Mouse (Mus musculus) heart, adult 2 months (tissue): ENCODE measurements at regions not wholly inside any gene's neighbourhood (a gene's known extent, or its start where the extent isn't known, plus 50 kb on each side); places are given as distances from the start of the nearest gene placed in this dataset.

Experiments
- DNase-seq, 2 experiments: peaks; one replicate each; pipeline ENCODE4 v3.0.0; 2021
- H3K27ac ChIP-seq: fragments of 200-600 bp; 2 replicates; pipeline ENCODE4 v1.8.1; 2022
- H3K27me3 ChIP-seq: fragments of 200-500 bp; 2 replicates; pipeline ENCODE4 v1.6.1; 2012; ENCODE audit warnings: mild to moderate bottlenecking, low read length, inconsistent platforms, mixed read lengths; ENCODE audit not compliant: control insufficient read depth, insufficient read depth
- H3K36me3 ChIP-seq: fragments of 200-500 bp; 2 replicates; pipeline ENCODE4 v1.6.1; 2012; ENCODE audit warnings: low read length, inconsistent platforms; ENCODE audit not compliant: control insufficient read depth, insufficient read depth
- H3K4me1 ChIP-seq: fragments of 200-500 bp; 2 replicates; pipeline ENCODE4 v1.6.1; 2011; ENCODE audit warnings: low read length; ENCODE audit not compliant: control insufficient read depth, insufficient read depth
- H3K4me3 ChIP-seq: fragments of 200-600 bp; 2 replicates; pipeline ENCODE4 v1.8.1; 2022
- H3K79me2 ChIP-seq: fragments of 200-500 bp; replicated peaks from 2 replicates; pipeline ENCODE4 v1.6.1; 2012; ENCODE audit warnings: mild to moderate bottlenecking, inconsistent platforms, low read length, moderate library complexity, mixed read lengths; ENCODE audit not compliant: control insufficient read depth, insufficient read depth
- H3K9ac ChIP-seq: fragments of 200-500 bp; 2 replicates; pipeline ENCODE4 v1.6.1; 2012; ENCODE audit warnings: low read depth, mild to moderate bottlenecking, control low read depth, inconsistent platforms, low read length, mixed read lengths
- CTCF ChIP-seq: fragments of 200-600 bp; IDR thresholded peaks from 2 replicates; pipeline ENCODE4 v1.8.1; 2022; ENCODE audit warnings: antibody characterized with exemption, mild to moderate bottlenecking, moderate library complexity
- EP300 ChIP-seq: fragments of 200-500 bp; IDR thresholded peaks from 2 replicates; pipeline ENCODE4 v1.6.1; 2011; ENCODE audit warnings: low read depth, low read length, control low read depth; ENCODE audit not compliant: insufficient read depth
- POLR2A ChIP-seq: fragments of 200-500 bp; IDR thresholded peaks from 2 replicates; pipeline ENCODE4 v1.6.1; 2011; ENCODE audit warnings: mild to moderate bottlenecking, low read depth, low read length, control low read depth; ENCODE audit not compliant: insufficient read depth
- WGBS: fragments of 180-500 bp; shearing (Covaris S2); methylation state at CpG from one replicate; pipeline ENCODE4 v1.1.7; 2018; 5-methylcytosine and 5-hydroxymethylcytosine counted together
- intact Hi-C: fragments of 180-260 bp; cut with DNase I; formaldehyde crosslinking; loops from one replicate; pipeline ENCODE4 v1.15.1; 2025

DNA sequence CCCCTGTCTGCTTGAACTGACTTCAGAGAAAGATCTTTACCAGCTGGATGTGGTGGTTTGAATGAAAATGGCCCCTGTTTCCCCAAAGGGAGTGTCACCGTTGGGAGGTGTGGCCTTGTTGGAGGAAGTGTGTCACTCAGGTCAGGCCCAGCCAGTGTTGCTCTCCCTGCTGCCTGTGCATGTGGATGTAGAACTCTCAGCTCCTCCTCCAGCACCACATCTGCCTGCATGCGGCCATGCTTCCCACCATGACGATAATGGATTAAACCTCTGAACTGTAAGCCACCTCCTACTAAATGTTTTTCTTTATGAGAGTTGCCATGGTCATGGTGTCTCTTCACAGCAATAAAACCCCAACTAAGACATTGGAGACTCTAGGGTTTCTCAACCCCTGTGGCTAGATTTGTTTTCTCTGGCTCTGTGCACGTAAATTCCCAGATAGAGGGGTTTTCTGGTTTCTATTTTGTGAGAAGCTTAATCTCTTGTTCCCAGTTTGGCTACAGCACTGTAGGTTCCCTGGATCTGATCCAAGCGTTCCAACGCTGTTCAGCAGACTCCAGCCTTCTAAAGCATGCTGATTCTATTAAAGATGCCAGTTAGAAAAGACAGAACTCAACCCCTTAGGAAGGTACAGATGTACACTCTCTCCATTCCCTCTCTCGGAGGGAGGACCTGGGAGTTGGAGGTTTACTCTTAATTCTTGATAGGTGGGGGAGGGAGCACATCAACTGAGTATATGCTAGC lies 695.2 kb upstream of the Gm19410 start:
- Histone ChIP-seq H3K36me3 (no peaks in the 10 kb centered on the region), H3K4me1 (no peaks in the 10 kb centered on the region), H3K27me3 (no peaks in the 10 kb centered on the region), H3K27ac (no peak overlapping the region), H3K79me2 (no peaks in the 10 kb centered on the region), H3K9ac (no peak overlapping the region), H3K4me3 (no peak overlapping the region)
- no peak for DNase-seq
- intact Hi-C loops: no loop called here
- TF ChIP-seq CTCF (no peak), POLR2A (no peak), EP300 (no peak)
- WGBS: 49% methylated on average over 7 of the region's 7 CpGs

GRCm38 (mm10) chr8:35075971-35076370 lies 689.6 kb upstream of the Gm19410 start:
- DNase-seq: no peak
- no peak overlapping the region for H3K4me3 ChIP-seq
- H3K27me3 ChIP-seq: no peaks in the 10 kb centered on the region
- WGBS: 88% methylated on average over 10 of the region's 10 CpGs
- no peaks in the 10 kb centered on the region for H3K4me1 ChIP-seq
- H3K9ac ChIP-seq: no peak overlapping the region
- TF ChIP-seq EP300: no peak
- no peak for TF ChIP-seq POLR2A
- no peak for TF ChIP-seq CTCF
- intact Hi-C loops: no loop called here
- no peaks in the 10 kb centered on the region for H3K36me3 ChIP-seq
- no peaks in the 10 kb centered on the region for H3K79me2 ChIP-seq
- H3K27ac ChIP-seq: no peak overlapping the region

- Histone ChIP-seq H3K36me3 (no peaks in the 10 kb centered on the region), H3K9ac (no peak overlapping the region), H3K27ac (no peak overlapping the region), H3K4me3 (no peak overlapping the region), H3K4me1 (no peaks in the 10 kb centered on the region), H3K79me2 (no peaks in the 10 kb centered on the region), H3K27me3 (no peaks in the 10 kb centered on the region)
- no peak for DNase-seq
- 67% methylated on average over 1 of the region's 1 CpGs for WGBS
- intact Hi-C loops: no loop called here
- TF ChIP-seq POLR2A: no peak
- TF ChIP-seq CTCF: no peak
- no peak for TF ChIP-seq EP300
These were observed 682.4 kb upstream of the Gm19410 start for GRCm38 (mm10) chr8:35083161-35083560.

DNA sequence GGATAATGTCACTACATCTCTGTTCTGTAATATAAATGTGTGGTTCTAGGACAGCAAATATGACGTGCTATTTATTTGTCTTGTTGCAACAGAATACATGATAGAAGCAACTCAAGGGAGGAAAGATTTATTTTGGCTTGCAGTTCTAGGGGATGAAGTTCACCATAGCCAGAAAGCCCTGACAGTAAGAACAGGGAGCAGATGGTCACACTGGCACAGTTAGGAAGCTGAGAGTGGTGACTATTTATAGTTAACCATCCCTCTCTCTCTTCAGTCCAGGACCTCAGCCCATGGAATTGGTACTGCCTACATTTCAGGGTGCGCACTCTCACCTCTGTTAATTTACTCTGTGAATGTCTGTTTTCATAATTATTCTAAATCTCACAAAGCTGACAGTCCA lies 678.5 kb upstream of the Gm19410 start:
- no peaks in the 10 kb centered on the region for H3K36me3 ChIP-seq
- no peak overlapping the region for H3K9ac ChIP-seq
- no peak overlapping the region for H3K27ac ChIP-seq
- H3K4me1 ChIP-seq: no peaks in the 10 kb centered on the region
- no peak overlapping the region for H3K4me3 ChIP-seq
- DNase-seq: no peak
- WGBS: 84% methylated on average over 2 of the region's 2 CpGs
- no peak for TF ChIP-seq CTCF
- intact Hi-C loops: no loop called here
- H3K79me2 ChIP-seq: no peaks in the 10 kb centered on the region
- no peaks in the 10 kb centered on the region for H3K27me3 ChIP-seq

DNA sequence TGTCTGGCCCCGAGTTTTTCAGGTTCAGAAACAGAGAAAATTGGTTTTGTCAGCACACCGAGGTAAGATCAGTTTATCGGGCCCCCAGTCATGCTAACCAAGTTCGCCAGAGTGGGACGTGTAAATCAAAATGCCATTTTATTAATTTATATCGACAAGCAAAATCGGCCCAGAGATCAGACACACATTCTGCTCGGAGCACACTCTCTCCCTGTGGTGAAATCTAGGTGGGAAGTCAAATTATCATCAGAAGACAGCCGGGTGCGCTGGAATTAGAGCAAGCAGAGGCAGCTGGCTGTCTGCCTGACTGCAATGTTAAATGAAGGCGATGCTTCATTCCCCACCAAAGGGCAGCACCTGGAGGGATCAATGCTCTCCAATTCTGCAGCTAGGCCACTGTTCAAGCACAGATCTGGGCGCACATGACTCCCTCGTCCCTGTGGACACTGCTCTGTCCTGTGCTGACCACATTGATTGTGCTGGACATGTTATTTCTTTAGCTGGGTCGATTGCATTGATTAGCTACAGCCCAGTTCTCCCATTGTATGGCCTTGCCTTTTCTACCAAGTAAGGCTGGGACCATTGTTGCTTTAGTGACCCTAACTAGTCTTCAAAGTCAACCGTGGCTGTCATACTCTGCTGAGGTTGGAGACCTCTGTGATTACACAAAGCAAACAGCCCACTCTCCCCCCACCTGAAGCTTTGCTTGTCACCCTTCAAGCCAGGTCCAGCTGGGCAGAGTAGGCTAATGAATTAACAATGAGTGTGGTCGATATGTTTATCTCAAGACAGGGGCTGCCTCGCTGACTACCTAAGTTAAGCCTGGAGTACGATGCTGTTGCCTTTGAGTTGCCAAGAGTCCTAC lies 677.0 kb upstream of the Gm19410 start:
- intact Hi-C loops: no loop called here
- H3K9ac ChIP-seq: no peak overlapping the region
- no peak for TF ChIP-seq POLR2A
- no peak for TF ChIP-seq CTCF
- TF ChIP-seq EP300: no peak
- DNase-seq: no peak
- H3K4me1 ChIP-seq: no peaks in the 10 kb centered on the region
- no peak overlapping the region for H3K4me3 ChIP-seq
- no peaks in the 10 kb centered on the region for H3K27me3 ChIP-seq
- WGBS: 81% methylated on average over 18 of the region's 18 CpGs
- no peaks in the 10 kb centered on the region for H3K79me2 ChIP-seq
- H3K36me3 ChIP-seq: no peaks in the 10 kb centered on the region
- no peak overlapping the region for H3K27ac ChIP-seq

DNA sequence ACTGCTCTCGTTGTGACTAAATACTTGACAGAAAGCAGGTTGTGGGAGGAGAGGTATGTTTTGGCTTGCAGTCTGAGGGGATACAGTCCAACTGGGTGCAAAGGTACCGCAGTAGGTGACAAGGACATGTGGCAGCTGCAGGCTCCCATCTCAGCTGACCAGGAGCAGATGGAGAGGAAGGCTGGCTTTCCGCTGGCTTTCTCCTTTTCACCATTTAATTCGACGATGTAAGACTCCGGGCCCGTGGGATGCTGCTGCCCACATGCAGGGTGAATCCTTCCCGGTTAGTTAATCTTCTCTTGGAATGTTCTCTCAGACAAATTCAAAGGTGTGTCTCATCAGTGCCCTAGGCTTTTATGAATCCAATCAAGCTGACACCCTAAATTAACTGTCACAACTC lies 676.1 kb upstream of the Gm19410 start:
- TF ChIP-seq EP300: no peak
- no peak for TF ChIP-seq CTCF
- no peak for TF ChIP-seq POLR2A
- intact Hi-C loops: no loop called here
- DNase-seq: no peak
- H3K9ac ChIP-seq: no peak overlapping the region
- no peak overlapping the region for H3K27ac ChIP-seq
- no peaks in the 10 kb centered on the region for H3K79me2 ChIP-seq
- no peaks in the 10 kb centered on the region for H3K36me3 ChIP-seq
- H3K4me3 ChIP-seq: no peak overlapping the region
- 89% methylated on average over 8 of the region's 8 CpGs for WGBS
- no peaks in the 10 kb centered on the region for H3K27me3 ChIP-seq
- H3K4me1 ChIP-seq: no peaks in the 10 kb centered on the region
